Mouse (Mus musculus) ovary, postnatal 10 days (tissue): ENCODE data around the gene Ccdc86.

Experiments
- DNase-seq: peaks from one replicate; pipeline ENCODE4 v3.0.0; 2022; ENCODE audit warnings: low spot score

Gene Ccdc86

GRCm38 (mm10) chr19:10949558-10949957 is 492 bp upstream of the Ccdc86 start:
- no peak for DNase-seq

DNA sequence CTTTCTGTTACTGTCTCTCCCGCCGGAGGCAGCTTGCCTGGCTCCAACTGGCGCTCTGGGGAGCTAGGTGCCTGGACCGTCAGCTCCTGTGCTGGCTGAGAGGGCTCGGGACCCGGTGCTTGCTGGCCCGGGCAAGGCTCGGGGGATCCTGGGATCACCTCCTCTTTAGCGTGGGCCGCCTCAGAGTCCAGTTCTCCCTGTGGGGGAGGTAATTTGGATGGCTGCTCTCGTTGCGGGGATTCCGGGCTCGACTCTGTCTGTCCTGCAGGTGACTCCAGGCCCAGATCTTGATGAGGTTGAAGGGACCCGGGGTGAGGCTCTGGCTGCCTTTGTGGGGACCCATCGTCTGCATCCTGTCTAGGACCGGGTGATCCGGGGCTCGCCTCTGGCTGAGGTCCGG is 650 bp downstream of the Ccdc86 start:
- no peak for DNase-seq

DNA sequence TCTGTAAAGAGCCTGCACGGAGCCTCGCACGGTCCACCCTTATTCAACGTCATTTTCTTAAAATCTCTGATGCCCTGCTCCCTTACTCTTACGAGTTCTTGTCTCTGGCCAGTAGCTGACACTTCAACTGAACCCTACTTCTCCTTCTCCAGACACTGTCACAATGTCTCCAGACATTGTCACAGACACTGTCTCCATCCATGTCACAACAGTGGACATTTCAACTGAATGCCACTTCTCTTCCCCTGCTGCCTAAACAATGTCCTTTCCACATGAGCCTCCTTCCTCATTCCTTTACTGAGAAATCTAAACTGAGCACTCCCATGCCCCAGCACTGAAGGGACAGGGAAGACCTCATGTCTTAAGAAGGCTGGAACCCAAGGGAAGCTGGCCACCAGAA is 1.8 kb downstream of the Ccdc86 start:
- no peak for DNase-seq

- DNase-seq: no peak
Measured at GRCm38 (mm10) chr19:10946506-10946905, 2.6 kb downstream of the Ccdc86 start.

DNA sequence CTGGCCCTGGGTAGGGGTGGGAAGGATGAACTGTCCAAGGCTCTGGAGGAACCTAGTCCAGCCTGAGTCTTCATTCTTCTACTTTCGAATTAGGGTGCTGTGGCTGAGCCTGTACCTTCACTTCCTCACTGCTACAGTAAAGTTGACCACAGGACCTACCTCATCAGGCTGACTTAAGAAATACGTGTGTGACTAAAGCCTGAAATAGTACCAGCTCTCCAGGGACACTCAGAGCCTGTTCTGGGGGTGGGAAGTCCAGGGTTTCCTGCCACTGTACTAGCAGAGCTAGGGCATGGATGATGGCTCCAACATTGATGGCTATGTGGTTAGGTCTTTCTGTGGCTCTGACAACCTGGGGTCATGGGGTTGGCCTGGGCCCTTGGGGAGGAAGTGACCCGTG is 5.1 kb downstream of the Ccdc86 start:
- DNase-seq: no peak

DNA sequence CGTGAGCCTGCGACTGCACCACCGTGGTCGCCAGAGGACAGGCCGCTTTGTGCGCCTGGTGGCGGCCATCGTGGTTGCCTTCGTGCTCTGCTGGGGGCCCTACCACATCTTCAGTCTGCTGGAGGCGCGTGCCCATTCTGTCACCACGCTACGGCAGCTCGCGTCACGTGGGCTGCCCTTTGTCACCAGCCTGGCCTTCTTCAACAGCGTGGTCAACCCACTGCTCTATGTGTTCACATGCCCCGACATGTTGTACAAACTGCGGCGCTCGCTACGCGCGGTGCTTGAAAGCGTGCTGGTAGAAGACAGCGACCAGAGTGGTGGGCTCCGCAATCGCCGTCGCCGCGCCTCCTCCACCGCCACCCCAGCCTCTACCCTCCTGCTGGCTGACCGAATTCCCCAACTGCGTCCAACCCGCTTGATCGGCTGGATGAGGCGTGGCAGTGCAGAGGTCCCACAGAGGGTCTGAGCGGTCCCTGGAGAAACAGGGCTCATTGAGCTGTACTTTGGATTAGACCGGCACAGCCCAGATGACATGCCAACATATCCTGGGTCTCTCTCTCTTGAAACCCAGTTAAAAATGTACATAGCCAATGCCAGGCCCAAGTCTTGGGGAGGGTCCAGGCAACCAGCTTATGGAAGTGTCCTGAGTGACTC is 8.1 kb downstream of the Ccdc86 start:
- no peak for DNase-seq

DNA sequence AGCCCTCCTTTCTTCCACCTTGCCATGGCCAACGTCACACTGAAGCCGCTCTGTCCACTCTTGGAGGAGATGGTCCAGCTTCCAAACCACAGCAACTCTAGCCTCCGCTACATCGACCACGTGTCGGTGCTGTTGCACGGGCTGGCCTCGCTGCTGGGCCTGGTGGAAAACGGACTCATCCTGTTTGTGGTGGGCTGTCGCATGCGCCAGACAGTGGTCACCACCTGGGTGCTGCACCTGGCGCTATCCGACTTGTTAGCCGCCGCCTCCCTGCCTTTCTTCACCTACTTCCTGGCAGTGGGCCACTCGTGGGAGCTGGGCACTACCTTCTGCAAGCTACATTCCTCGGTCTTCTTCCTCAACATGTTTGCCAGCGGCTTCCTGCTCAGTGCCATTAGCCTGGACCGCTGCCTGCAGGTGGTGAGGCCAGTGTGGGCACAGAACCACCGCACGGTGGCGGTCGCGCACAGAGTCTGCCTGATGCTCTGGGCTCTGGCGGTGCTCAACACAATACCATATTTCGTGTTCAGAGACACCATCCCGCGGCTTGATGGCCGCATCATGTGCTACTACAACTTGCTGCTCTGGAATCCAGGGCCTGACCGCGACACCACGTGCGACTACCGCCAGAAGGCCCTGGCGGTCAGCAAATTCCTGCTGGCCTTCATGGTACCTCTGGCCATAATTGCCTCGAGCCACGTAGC is 8.8 kb downstream of the Ccdc86 start:
- no peak for DNase-seq

- DNase-seq: no peak
Measured at GRCm38 (mm10) chr19:10938771-10939170, 10.3 kb downstream of the Ccdc86 start.

DNA sequence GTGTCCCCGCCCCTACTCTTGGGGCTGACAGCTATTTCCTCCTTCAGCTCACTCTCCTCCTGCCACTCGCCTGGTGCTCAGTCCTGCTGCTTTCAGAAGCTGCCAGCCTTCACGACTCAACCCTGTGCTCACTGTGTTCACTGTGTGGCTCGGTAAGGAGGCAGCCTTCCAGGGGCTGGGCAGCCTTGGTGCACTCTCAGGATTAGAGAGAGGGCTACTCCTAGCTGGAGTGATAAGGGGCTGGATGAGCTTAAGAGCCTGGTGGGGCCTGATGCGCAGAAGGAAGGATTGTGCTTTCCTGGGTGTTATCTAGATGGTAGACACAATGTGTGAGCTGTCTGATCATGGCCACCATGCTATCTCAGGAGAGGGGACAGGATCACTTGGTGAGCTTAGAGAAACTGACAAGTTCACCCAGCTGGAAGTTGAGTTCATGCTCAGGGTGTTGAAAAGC is 11.9 kb downstream of the Ccdc86 start, which contains the start of gene Ptgdr2:
Gene Ptgdr2 (plus strand): TSS at position 51 of the 454 bp plus-strand sequence.
- DNase-seq: no peak

DNA sequence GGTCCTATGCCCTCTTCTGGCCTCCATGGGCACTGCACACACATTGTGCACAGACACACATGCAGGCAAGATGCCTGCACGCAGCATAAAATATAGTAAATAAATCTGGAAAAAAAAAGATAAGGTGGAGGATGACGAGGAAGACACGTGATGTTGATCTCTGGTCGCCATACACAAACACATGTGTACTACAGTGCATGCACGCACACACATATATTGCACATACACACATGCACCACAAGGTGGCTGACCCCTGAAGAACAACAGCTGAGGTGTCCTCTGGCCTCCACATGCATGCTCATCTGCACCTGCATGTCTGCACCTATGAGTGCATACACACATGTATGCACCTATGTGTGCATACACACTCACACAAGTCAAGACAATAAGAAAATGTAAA is 13.0 kb downstream of the Ccdc86 start:
- DNase-seq: no peak

GRCm38 (mm10) chr19:10935029-10935428 is 14.0 kb downstream of the Ccdc86 start:
- no peak for DNase-seq

- no peak for DNase-seq
Measured at GRCm38 (mm10) chr19:10930641-10931040, 18.4 kb downstream of the Ccdc86 start.

GRCm38 (mm10) chr19:10926666-10927065 is 22.4 kb downstream of the Ccdc86 start:
- DNase-seq: no peak

GRCm38 (mm10) chr19:10926123-10926621 is 22.9 kb downstream of the Ccdc86 start:
- no peak for DNase-seq

GRCm38 (mm10) chr19:10924220-10924619 is 24.8 kb downstream of the Ccdc86 start:
- DNase-seq: no peak

DNA sequence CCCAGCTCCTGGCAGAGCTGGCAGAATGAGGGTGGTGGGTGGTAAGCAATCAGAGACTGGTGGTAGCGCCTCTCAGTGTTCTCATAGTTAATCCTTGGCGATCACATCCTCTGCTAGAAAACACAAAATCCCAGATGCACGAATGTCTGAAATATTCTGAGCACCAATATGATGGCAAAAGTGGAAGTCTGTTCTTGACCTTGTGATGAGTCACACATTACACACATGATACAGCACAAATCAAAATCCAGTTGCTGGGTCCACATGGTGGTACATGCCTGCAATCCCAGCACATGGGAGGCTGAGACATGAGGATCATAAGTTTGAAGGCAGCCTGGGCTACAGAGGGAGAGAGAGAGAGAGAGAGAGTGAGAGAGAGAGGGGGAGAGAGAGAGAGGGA is 28.0 kb downstream of the Ccdc86 start:
- no peak for DNase-seq

- no peak for DNase-seq
Measured at GRCm38 (mm10) chr19:10920532-10920931, 28.5 kb downstream of the Ccdc86 start, which contains the start of gene Zp1. Gene Zp1, minus strand, starts transcription at chr19:10920632.

GRCm38 (mm10) chr19:10918321-10918991 is 30.6 kb downstream of the Ccdc86 start:
- no peak for DNase-seq

- no peak for DNase-seq
Measured at GRCm38 (mm10) chr19:10916506-10916905, 32.6 kb downstream of the Ccdc86 start.

DNA sequence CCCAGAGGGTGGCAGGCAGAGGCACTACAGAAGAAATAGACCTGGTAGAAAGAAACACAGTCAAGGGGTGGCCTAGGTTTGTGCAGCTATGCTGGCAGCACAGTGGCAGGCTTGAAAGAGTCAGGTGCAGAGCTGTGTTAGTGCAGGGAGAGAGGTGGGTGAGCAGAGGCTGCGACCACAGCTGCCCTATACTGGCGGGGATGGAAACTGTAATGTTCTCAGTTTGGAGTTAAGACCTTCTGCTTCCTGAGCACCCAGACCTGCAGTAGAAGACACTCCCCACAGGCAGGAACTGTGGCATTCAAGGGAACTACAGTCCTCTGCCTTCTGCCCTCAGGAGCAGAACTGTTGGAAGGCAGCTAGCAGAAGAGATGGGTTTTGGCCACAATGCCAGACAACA is 34.2 kb downstream of the Ccdc86 start:
- DNase-seq: no peak

GRCm38 (mm10) chr19:10914291-10914690 is 34.8 kb downstream of the Ccdc86 start:
- DNase-seq: no peak

DNA sequence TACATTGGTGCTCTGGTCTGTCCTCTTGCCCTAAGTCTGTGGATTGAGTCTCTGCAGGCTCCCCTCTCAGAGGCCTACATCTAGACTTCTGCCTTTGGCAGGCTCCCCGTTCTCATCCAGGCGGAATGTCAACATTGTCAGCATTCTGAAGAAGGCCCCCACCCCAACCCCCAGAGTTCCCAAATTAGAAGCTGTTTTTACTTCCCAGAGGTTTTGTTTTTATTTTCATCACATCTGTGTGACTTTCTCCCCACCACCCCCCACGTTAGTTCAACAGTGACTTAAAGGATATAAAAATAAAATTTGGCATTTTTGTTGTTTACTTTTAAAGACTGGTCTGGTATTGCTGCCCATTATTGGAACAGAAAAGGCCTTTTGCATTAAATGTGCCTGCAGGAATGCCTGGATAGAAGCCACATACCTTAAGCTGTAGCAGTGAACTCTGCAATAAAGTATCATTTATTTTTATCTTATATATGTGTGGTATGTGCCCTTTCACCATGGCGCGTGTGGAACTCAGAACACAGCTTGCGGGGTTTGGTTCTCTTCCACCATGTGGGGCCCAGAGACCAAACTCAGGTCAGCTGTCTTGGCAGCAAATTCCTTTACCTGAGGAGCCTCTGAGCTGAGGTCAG is 39.9 kb downstream of the Ccdc86 start:
- DNase-seq: no peak
